Mouse (Mus musculus) stomach, embryonic 16.5 days (tissue): ENCODE measurements around the gene Prss16. TPM values are rescaled to one million over a fixed set of nuclear protein-coding genes. Genes with fewer than 3 reads are reported as not detected.
A peak's percentile ranks its signal among the peaks of the same experiment; 100 is the strongest.

Source experiments
- ATAC-seq: fragments of 200-750 bp; cut with Nextera tagmentation; 2 replicates; pipeline ENCODE4 v1.8.0; 2017; ENCODE audit warnings: moderate number of reproducible peaks, moderate TSS enrichment; ENCODE audit not compliant: insufficient read depth, low FRiP score
- H3K27ac ChIP-seq: fragments of 300-500 bp; sonication (generic); 2 replicates; pipeline ENCODE4 v1.5.1; 2014; ENCODE audit warnings: low read length
- H3K27me3 ChIP-seq: fragments of 300-500 bp; sonication (generic); 2 replicates; pipeline ENCODE4 v1.6.1; 2014; ENCODE audit warnings: low read length, control low read depth, mixed read lengths; ENCODE audit not compliant: control insufficient read depth, insufficient read depth
- H3K36me3 ChIP-seq: fragments of 300-500 bp; sonication (generic); 2 replicates; pipeline ENCODE4 v1.6.1; 2014; ENCODE audit warnings: low read length; ENCODE audit not compliant: control insufficient read depth, insufficient read depth
- H3K4me1 ChIP-seq: fragments of 300-500 bp; sonication (generic); 2 replicates; pipeline ENCODE4 v1.6.1; 2014; ENCODE audit warnings: low read length, control low read depth, mixed read lengths; ENCODE audit not compliant: control insufficient read depth, insufficient read depth
- H3K4me2 ChIP-seq: fragments of 300-500 bp; sonication (generic); 2 replicates; pipeline ENCODE4 v1.6.1; 2014; ENCODE audit warnings: low read depth, low read length, mixed read lengths
- H3K4me3 ChIP-seq: fragments of 300-500 bp; sonication (generic); replicated peaks from 2 replicates; pipeline ENCODE4 v1.5.1; 2014; ENCODE audit warnings: mild to moderate bottlenecking, low read length
- H3K9ac ChIP-seq: fragments of 300-500 bp; sonication (generic); 2 replicates; pipeline ENCODE4 v1.6.1; 2014; ENCODE audit warnings: low read length
- H3K9me3 ChIP-seq: fragments of 300-500 bp; sonication (generic); replicated peaks from 2 replicates; pipeline ENCODE4 v1.6.1; 2016; ENCODE audit warnings: low read length, control low read depth; ENCODE audit not compliant: control insufficient read depth
- WGBS: fragments of 180-500 bp; shearing (Covaris S2); extraction: QIAGEN DNeasy Blood & Tissue Kit; methylation state at CpG from one replicate; pipeline ENCODE4 v1.1.7; 2014; 5-methylcytosine and 5-hydroxymethylcytosine counted together
- polyA plus RNA-seq: library from polyadenylated mRNA; unstranded; fragments of >200 nt; fragmentation: Nextera tagmentation; extraction: Ambion mirVana; gene quantifications from 2 replicates; pipeline ENCODE4 v1.2.1, GENCODE M21; 2015

Gene Prss16
- polyA plus RNA-seq, 1 experiment from 2014 or later = 0.92 TPM

GRCm38 (mm10) chr13:22028673-22029460 is 19.3 kb upstream of the Prss16 start:
- no peaks in the 10 kb centered on the region for H3K27me3 ChIP-seq
- WGBS = 1% methylated on average over 40 of the region's 40 CpGs
- H3K9me3 ChIP-seq = no peaks in the 10 kb centered on the region
- H3K9ac ChIP-seq = peak overlapping the region; percentile 84
- H3K4me2 ChIP-seq = peak overlapping the region; percentile 73
- H3K27ac ChIP-seq = peak overlapping the region; percentile 90
- H3K36me3 ChIP-seq = no peaks in the 10 kb centered on the region
- peak; percentile 75 for ATAC-seq
- peak overlapping the region; percentile 66 for H3K4me3 ChIP-seq
- H3K4me1 ChIP-seq = 0 out of 2 replicates have a peak, but pooled peaks cover 4% of the 10 kb centered on the region

- Histone ChIP-seq H3K27me3 (no peaks in the 10 kb centered on the region), H3K9ac (peak overlapping the region; percentile 56), H3K4me2 (peak overlapping the region; percentile 54), H3K9me3 (no peaks in the 10 kb centered on the region), H3K36me3 (no peaks in the 10 kb centered on the region), H3K27ac (peak overlapping the region; percentile 12; the same call in 1 of the 2 replicates), H3K4me1 (0 out of 2 replicates have a peak, but pooled peaks cover 4% of the 10 kb centered on the region), H3K4me3 (peak overlapping the region; percentile 57)
- WGBS = 2% methylated on average over 35 of the region's 35 CpGs
- ATAC-seq = 0 out of 2 replicates have a peak, but pooled peaks have one; percentile 59
Observed at GRCm38 (mm10) chr13:22026058-22027031, 16.8 kb upstream of the Prss16 start.

GRCm38 (mm10) chr13:22022241-22022640 is 12.7 kb upstream of the Prss16 start:
- WGBS = under 1% methylated on average over 9 of the region's 9 CpGs
- Histone ChIP-seq H3K4me1 (no peaks in the 10 kb centered on the region), H3K27me3 (no peaks in the 10 kb centered on the region), H3K9ac (peak overlapping the region; percentile 59), H3K27ac (no peak overlapping the region), H3K4me2 (peak overlapping the region; percentile 75), H3K36me3 (no peaks in the 10 kb centered on the region), H3K9me3 (no peaks in the 10 kb centered on the region), H3K4me3 (peak overlapping the region; percentile 46)
- ATAC-seq = peak; percentile 74

- no peaks in the 10 kb centered on the region for H3K4me1 ChIP-seq
- no peaks in the 10 kb centered on the region for H3K36me3 ChIP-seq
- no peaks in the 10 kb centered on the region for H3K9me3 ChIP-seq
- WGBS = under 1% methylated on average over 11 of the region's 11 CpGs
- ATAC-seq = no peak
- peak overlapping the region; percentile 75 for H3K4me2 ChIP-seq
- peak overlapping the region; percentile 46 for H3K4me3 ChIP-seq
- H3K27me3 ChIP-seq = no peaks in the 10 kb centered on the region
- H3K27ac ChIP-seq = peak overlapping the region; percentile 19; the same call in 1 of the 2 replicates
- peak overlapping the region; percentile 59 for H3K9ac ChIP-seq
Observed at GRCm38 (mm10) chr13:22021581-22021980, 12.0 kb upstream of the Prss16 start.

GRCm38 (mm10) chr13:22020901-22021339 is 11.4 kb upstream of the Prss16 start:
- H3K9ac ChIP-seq = peak overlapping the region; percentile 59
- under 1% methylated on average over 8 of the region's 8 CpGs for WGBS

GRCm38 (mm10) chr13:22019934-22020835 is 10.6 kb upstream of the Prss16 start:
- WGBS = 1% methylated on average over 44 of the region's 44 CpGs
- no peak for ATAC-seq
- Histone ChIP-seq H3K9me3 (no peaks in the 10 kb centered on the region), H3K4me3 (peak overlapping the region; percentile 46), H3K4me1 (no peaks in the 10 kb centered on the region), H3K4me2 (peak overlapping the region; percentile 75), H3K27me3 (peaks cover 4% of the 10 kb centered on the region), H3K36me3 (no peaks in the 10 kb centered on the region), H3K9ac (peak overlapping the region; percentile 32), H3K27ac (no peak overlapping the region)

More at GRCm38 (mm10) chr13:22020901-22021339, 11.4 kb upstream of the Prss16 start:
- H3K27me3 ChIP-seq = no peaks in the 10 kb centered on the region; the same call in 1 of the 2 replicates
- H3K36me3 ChIP-seq = no peaks in the 10 kb centered on the region
- no peak overlapping the region for H3K27ac ChIP-seq
- peak overlapping the region; percentile 75 for H3K4me2 ChIP-seq
- H3K9me3 ChIP-seq = no peaks in the 10 kb centered on the region
- no peaks in the 10 kb centered on the region for H3K4me1 ChIP-seq
- peak overlapping the region; percentile 46 for H3K4me3 ChIP-seq
- peak; percentile 73 for ATAC-seq

- peak; percentile 76 for ATAC-seq
Observed at GRCm38 (mm10) chr13:22015479-22016450, 6.2 kb upstream of the Prss16 start.

More at GRCm38 (mm10) chr13:22015479-22016450, 6.2 kb upstream of the Prss16 start:
- H3K9me3 ChIP-seq = no peaks in the 10 kb centered on the region
- peak overlapping the region; percentile 7 for H3K4me3 ChIP-seq
- H3K27ac ChIP-seq = no peak overlapping the region
- no peaks in the 10 kb centered on the region for H3K4me1 ChIP-seq
- peaks cover 31% of the 10 kb centered on the region for H3K27me3 ChIP-seq
- H3K9ac ChIP-seq = no peak overlapping the region
- H3K4me2 ChIP-seq = peak overlapping the region; percentile 20; the same call in 1 of the 2 replicates
- H3K36me3 ChIP-seq = no peaks in the 10 kb centered on the region
- WGBS = 16% methylated on average over 27 of the region's 27 CpGs
